Mouse (Mus musculus) lung, embryonic 16.5 days (tissue): ENCODE measurements around the gene Zfp574. TPM values are rescaled to one million over a fixed set of nuclear protein-coding genes. Genes with fewer than 3 reads are reported as not detected.
A peak's percentile ranks its signal among the peaks of the same experiment; 100 is the strongest.

Experiments
- ATAC-seq: fragments of 200-750 bp; cut with Nextera tagmentation; 2 replicates; pipeline ENCODE4 v1.8.0; 2017; ENCODE audit warnings: low read depth, mild to moderate bottlenecking, moderate library complexity
- H3K27ac ChIP-seq: fragments of 300-500 bp; sonication (generic); 2 replicates; pipeline ENCODE4 v1.5.1; 2014; ENCODE audit warnings: mild to moderate bottlenecking, control low read depth, low read length
- H3K27me3 ChIP-seq: fragments of 300-500 bp; sonication (generic); 2 replicates; pipeline ENCODE4 v1.6.1; 2014; ENCODE audit warnings: low read depth, low read length, mixed read lengths; ENCODE audit not compliant: control insufficient read depth, insufficient read depth
- H3K36me3 ChIP-seq: fragments of 300-500 bp; sonication (generic); 2 replicates; pipeline ENCODE4 v1.6.1; 2014; ENCODE audit warnings: low read length; ENCODE audit not compliant: control insufficient read depth, insufficient read depth
- H3K4me1 ChIP-seq: fragments of 300-500 bp; sonication (generic); replicated peaks from 2 replicates; pipeline ENCODE4 v1.6.1; 2014; ENCODE audit warnings: low read length, mixed read lengths; ENCODE audit not compliant: control insufficient read depth, insufficient read depth
- H3K4me2 ChIP-seq: fragments of 300-500 bp; sonication (generic); 2 replicates; pipeline ENCODE4 v1.6.1; 2014; ENCODE audit warnings: low read depth, low read length, control low read depth
- H3K4me3 ChIP-seq: fragments of 300-500 bp; sonication (generic); 2 replicates; pipeline ENCODE4 v1.5.1; 2014; ENCODE audit warnings: mild to moderate bottlenecking, low read length, control low read depth
- H3K9ac ChIP-seq: fragments of 300-500 bp; sonication (generic); 2 replicates; pipeline ENCODE4 v1.6.1; 2014; ENCODE audit warnings: low read length, control low read depth
- H3K9me3 ChIP-seq: fragments of 300-500 bp; sonication (generic); 2 replicates; pipeline ENCODE4 v1.6.1; 2016; ENCODE audit warnings: low read length; ENCODE audit not compliant: control insufficient read depth
- WGBS: fragments of 180-500 bp; shearing (Covaris S2); extraction: QIAGEN DNeasy Blood & Tissue Kit; methylation state at CpG from one replicate; pipeline ENCODE4 v1.1.7; 2014; 5-methylcytosine and 5-hydroxymethylcytosine counted together
- polyA plus RNA-seq: library from polyadenylated mRNA; unstranded; fragments of >200 nt; fragmentation: Nextera tagmentation; extraction: Ambion mirVana; gene quantifications from 2 replicates; pipeline ENCODE4 v1.2.1, GENCODE M21; 2015

Zfp574 gene
- polyA plus RNA-seq, 1 experiment from 2014 or later, result 30.5 TPM

- no peaks in the 10 kb centered on the region for H3K4me1 ChIP-seq
- no peaks in the 10 kb centered on the region for H3K36me3 ChIP-seq
- H3K4me3 ChIP-seq, result no peak overlapping the region
- no peak overlapping the region for H3K9ac ChIP-seq
- H3K27ac ChIP-seq, result no peak overlapping the region
- H3K4me2 ChIP-seq, result no peak overlapping the region
- no peaks in the 10 kb centered on the region for H3K9me3 ChIP-seq
- peak; percentile 20; the same call in 1 of the 2 replicates for ATAC-seq
- H3K27me3 ChIP-seq, result no peaks in the 10 kb centered on the region
- WGBS, result 55% methylated on average over 14 of the region's 25 CpGs
Observed at GRCm38 (mm10) chr7:25120061-25120834, 47.9 kb downstream of the Zfp574 start.

DNA sequence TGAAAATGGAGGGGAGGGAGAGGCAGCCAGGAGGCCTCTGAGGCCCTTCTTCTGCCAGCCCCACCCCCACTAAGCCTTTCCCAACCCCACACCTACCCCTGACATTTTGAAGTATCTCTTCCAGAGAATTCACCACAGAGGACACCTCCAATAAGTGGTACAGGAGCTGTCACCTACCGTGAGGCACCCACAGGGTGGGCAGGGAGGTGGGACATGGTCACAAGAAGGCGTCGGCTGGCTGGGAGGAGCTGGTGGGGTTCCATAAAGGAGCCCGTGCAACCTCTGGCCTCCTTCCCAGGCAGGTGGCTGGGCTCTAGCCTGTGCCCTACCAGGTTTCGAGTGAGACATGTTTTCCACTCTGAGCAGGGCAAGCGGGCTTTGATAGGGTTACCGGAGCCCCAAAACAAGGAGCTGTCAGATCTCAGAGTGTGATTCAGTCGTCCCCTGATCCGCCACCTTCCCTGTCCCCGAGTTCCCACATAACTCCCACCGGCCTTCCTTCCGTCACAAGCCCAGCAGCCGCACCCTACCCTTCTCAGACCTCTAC lies 48.9 kb downstream of the Zfp574 start:
- H3K4me2 ChIP-seq, result no peak overlapping the region
- no peaks in the 10 kb centered on the region for H3K36me3 ChIP-seq
- no peak overlapping the region for H3K4me3 ChIP-seq
- no peaks in the 10 kb centered on the region for H3K9me3 ChIP-seq
- no peak overlapping the region for H3K27ac ChIP-seq
- no peaks in the 10 kb centered on the region for H3K4me1 ChIP-seq
- H3K27me3 ChIP-seq, result no peaks in the 10 kb centered on the region
- WGBS, result 53% methylated on average over 13 of the region's 13 CpGs
- no peak for ATAC-seq
- no peak overlapping the region for H3K9ac ChIP-seq

DNA sequence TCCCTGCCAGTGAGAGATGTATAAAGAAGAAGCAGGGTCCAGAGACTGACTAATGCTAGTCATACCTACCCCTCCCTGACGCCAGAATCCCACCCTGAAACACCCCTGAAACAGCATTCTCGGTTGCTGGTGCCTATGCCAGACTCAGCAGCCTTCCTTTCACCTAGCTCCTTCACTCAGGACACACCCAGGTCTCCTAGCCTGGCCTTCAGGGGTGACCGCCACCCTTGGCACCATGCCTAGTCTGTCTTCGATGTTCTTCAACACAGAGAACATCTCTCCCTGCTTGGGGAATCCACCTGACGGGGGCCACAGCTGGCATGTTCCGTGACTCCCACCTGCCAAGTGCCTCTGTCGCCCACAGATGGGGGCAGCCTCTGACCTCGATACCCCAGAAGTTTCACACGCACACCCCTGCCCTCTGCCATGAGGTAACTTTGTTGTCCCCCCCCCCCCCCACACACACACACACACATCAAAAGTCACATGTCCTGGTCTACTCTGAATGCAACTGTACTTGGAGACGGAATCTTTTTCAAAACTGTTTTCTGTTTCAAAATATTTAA lies 53.4 kb downstream of the Zfp574 start:
- 71% methylated on average over 10 of the region's 10 CpGs for WGBS
- no peak overlapping the region for H3K4me2 ChIP-seq

DNA sequence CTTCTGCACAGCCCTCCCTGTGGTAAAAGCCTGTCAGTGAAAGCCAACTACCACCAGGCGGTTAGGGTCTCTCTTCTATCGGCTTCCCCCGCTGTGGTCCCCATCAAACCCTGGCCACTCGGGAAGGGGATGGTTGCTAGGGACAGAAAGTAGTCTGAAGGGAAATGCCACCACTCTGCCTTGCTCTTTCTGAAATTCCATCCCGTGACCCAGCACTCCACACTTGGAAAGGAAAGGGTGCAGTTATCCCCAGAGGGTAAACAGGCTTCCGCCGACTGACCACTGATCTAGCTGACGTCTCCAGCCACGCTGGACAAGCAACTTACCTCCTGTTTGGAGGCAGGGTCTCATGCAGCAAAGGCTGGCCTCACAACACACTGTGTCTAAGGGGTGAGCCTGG lies 55.6 kb downstream of the Zfp574 start:
- H3K4me3 ChIP-seq, result no peak overlapping the region
- WGBS, result 43% methylated on average over 9 of the region's 9 CpGs

More for the DNA sequence above, 53.4 kb downstream of the Zfp574 start:
- Histone ChIP-seq H3K9me3 (no peaks in the 10 kb centered on the region), H3K27ac (no peak overlapping the region), H3K36me3 (no peaks in the 10 kb centered on the region), H3K4me1 (no peaks in the 10 kb centered on the region), H3K9ac (no peak overlapping the region), H3K4me3 (no peak overlapping the region), H3K27me3 (no peaks in the 10 kb centered on the region; the same call in 1 of the 2 replicates)
- ATAC-seq, result no peak

GRCm38 (mm10) chr7:25129390-25129979 lies 57.1 kb downstream of the Zfp574 start:
- Histone ChIP-seq H3K9me3 (no peaks in the 10 kb centered on the region), H3K9ac (no peak overlapping the region), H3K36me3 (no peaks in the 10 kb centered on the region), H3K4me1 (no peaks in the 10 kb centered on the region), H3K27me3 (peaks cover 32% of the 10 kb centered on the region), H3K27ac (no peak overlapping the region), H3K4me3 (no peak overlapping the region), H3K4me2 (no peak overlapping the region)
- ATAC-seq, result no peak
- WGBS, result 42% methylated on average over 13 of the region's 13 CpGs

More for the DNA sequence above, 55.6 kb downstream of the Zfp574 start:
- Histone ChIP-seq H3K4me1 (no peaks in the 10 kb centered on the region), H3K9me3 (no peaks in the 10 kb centered on the region), H3K36me3 (no peaks in the 10 kb centered on the region), H3K27ac (no peak overlapping the region), H3K4me2 (no peak overlapping the region), H3K9ac (no peak overlapping the region), H3K27me3 (peaks cover 18% of the 10 kb centered on the region)
- no peak for ATAC-seq

- Histone ChIP-seq H3K4me3 (no peak overlapping the region), H3K9ac (no peak overlapping the region), H3K36me3 (no peaks in the 10 kb centered on the region), H3K4me2 (no peak overlapping the region), H3K27me3 (peaks cover 36% of the 10 kb centered on the region), H3K27ac (no peak overlapping the region), H3K9me3 (no peaks in the 10 kb centered on the region), H3K4me1 (no peaks in the 10 kb centered on the region)
- 78% methylated on average over 11 of the region's 11 CpGs for WGBS
- ATAC-seq, result no peak
Observed at GRCm38 (mm10) chr7:25130565-25130964, 58.2 kb downstream of the Zfp574 start.

DNA sequence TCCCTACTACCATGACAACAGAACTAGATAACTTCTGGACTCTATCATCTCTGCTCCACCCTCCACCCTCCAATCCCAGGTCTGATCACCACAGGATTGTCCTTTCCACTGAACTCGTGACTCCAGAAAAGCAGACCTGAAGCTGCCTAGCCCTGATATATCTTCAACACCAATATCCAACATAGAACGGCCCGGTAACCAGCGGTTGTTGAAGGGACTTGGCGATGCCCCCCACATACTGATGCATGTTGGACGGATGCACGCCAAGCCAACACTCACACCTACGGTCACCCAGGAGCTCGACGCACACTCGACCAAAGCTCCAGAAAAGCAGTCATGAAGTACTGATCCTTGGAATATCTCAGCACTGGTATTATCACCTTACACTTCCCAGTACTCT lies 58.9 kb downstream of the Zfp574 start:
- no peak overlapping the region for H3K4me2 ChIP-seq
- H3K4me3 ChIP-seq, result no peak overlapping the region
- no peaks in the 10 kb centered on the region for H3K36me3 ChIP-seq
- WGBS, result 81% methylated on average over 11 of the region's 11 CpGs
- peaks cover 36% of the 10 kb centered on the region for H3K27me3 ChIP-seq
- H3K9me3 ChIP-seq, result no peaks in the 10 kb centered on the region
- no peak for ATAC-seq
- no peaks in the 10 kb centered on the region for H3K4me1 ChIP-seq
- H3K9ac ChIP-seq, result no peak overlapping the region
- H3K27ac ChIP-seq, result no peak overlapping the region

GRCm38 (mm10) chr7:25132318-25132960 lies 60.1 kb downstream of the Zfp574 start:
- 7% methylated on average over 25 of the region's 25 CpGs for WGBS
- Histone ChIP-seq H3K27ac (no peak overlapping the region), H3K4me2 (peak overlapping the region; percentile 25), H3K36me3 (no peaks in the 10 kb centered on the region), H3K4me3 (peak overlapping the region; percentile 13; the same call in 1 of the 2 replicates), H3K9me3 (no peaks in the 10 kb centered on the region), H3K4me1 (no peaks in the 10 kb centered on the region), H3K27me3 (peaks cover 36% of the 10 kb centered on the region), H3K9ac (no peak overlapping the region)
- ATAC-seq, result 0 out of 2 replicates have a peak, but pooled peaks have one; percentile 34
